Mouse (Mus musculus) testis, adult 2 months (tissue): ENCODE results near the gene Kxd1. TPM values are rescaled to one million over a fixed set of nuclear protein-coding genes. Genes with fewer than 3 reads are reported as not detected.

Source experiments
- H3K27ac ChIP-seq: fragments of 200-500 bp; 2 replicates; pipeline ENCODE4 v1.5.1; 2012; ENCODE audit warnings: low read depth, low read length; ENCODE audit not compliant: control insufficient read depth, insufficient read depth
- H3K27me3 ChIP-seq: fragments of 200-500 bp; 2 replicates; pipeline ENCODE4 v1.6.1; 2012; ENCODE audit warnings: mild to moderate bottlenecking, low read length, moderate library complexity; ENCODE audit not compliant: control insufficient read depth, insufficient read depth
- H3K36me3 ChIP-seq: fragments of 200-500 bp; 2 replicates; pipeline ENCODE4 v1.6.1; 2012; ENCODE audit warnings: mild to moderate bottlenecking, low read length; ENCODE audit not compliant: control insufficient read depth, insufficient read depth
- H3K4me1 ChIP-seq: fragments of 200-500 bp; 2 replicates; pipeline ENCODE4 v1.6.1; 2012; ENCODE audit warnings: low read length; ENCODE audit not compliant: control insufficient read depth, insufficient read depth
- H3K4me3 ChIP-seq: fragments of 200-500 bp; 2 replicates; pipeline ENCODE4 v1.5.1; 2012; ENCODE audit warnings: low read depth, mild to moderate bottlenecking, low read length, moderate library complexity, mixed read lengths; ENCODE audit not compliant: control insufficient read depth
- CTCF ChIP-seq: fragments of 200-500 bp; IDR thresholded peaks from 2 replicates; pipeline ENCODE4 v1.5.1; 2012; ENCODE audit warnings: low read depth, mild to moderate bottlenecking, inconsistent platforms, low read length, moderate library complexity; ENCODE audit not compliant: control insufficient read depth, insufficient read depth, insufficient replicate concordance
- POLR2A ChIP-seq: fragments of 200-500 bp; IDR thresholded peaks from 2 replicates; pipeline ENCODE4 v1.6.1; 2012; ENCODE audit warnings: low read depth, mild to moderate bottlenecking, inconsistent platforms, low read length, moderate library complexity; ENCODE audit not compliant: control insufficient read depth
- polyA plus RNA-seq: library from polyadenylated mRNA; depleted of rRNA; stranded (reverse); fragments of >200 nt; gene quantifications from 2 replicates; pipeline ENCODE4 v1.2.3, GENCODE M21; 2012

Kxd1 gene
- polyA plus RNA-seq, 1 experiment = 77.9 TPM

- H3K36me3 ChIP-seq = no peaks in the 10 kb centered on the region
- H3K4me3 ChIP-seq = no peak overlapping the region
- no peak for TF ChIP-seq POLR2A
- H3K27me3 ChIP-seq = no peaks in the 10 kb centered on the region
- H3K4me1 ChIP-seq = peaks cover 2% of the 10 kb centered on the region
- H3K27ac ChIP-seq = no peak overlapping the region
Observed at GRCm38 (mm10) chr8:70468733-70469132, 59.0 kb downstream of the Kxd1 start.

- no peak overlapping the region for H3K4me3 ChIP-seq
- no peak for TF ChIP-seq POLR2A
- no peak for TF ChIP-seq CTCF
- peaks cover 2% of the 10 kb centered on the region for H3K4me1 ChIP-seq
- no peaks in the 10 kb centered on the region for H3K36me3 ChIP-seq
- no peak overlapping the region for H3K27ac ChIP-seq
- H3K27me3 ChIP-seq = no peaks in the 10 kb centered on the region
Observed at GRCm38 (mm10) chr8:70467907-70468306, 59.8 kb downstream of the Kxd1 start.

- no peak for TF ChIP-seq POLR2A
- no peak for TF ChIP-seq CTCF
- no peaks in the 10 kb centered on the region for H3K27me3 ChIP-seq
- H3K4me3 ChIP-seq = no peak overlapping the region
- peak overlapping the region; percentile 39; the same call in 1 of the 2 replicates for H3K27ac ChIP-seq
- no peaks in the 10 kb centered on the region for H3K36me3 ChIP-seq
- peaks cover 4% of the 10 kb centered on the region for H3K4me1 ChIP-seq
Observed at GRCm38 (mm10) chr8:70467229-70467725, 60.5 kb downstream of the Kxd1 start.

GRCm38 (mm10) chr8:70466771-70467170 lies 61.0 kb downstream of the Kxd1 start:
- no peaks in the 10 kb centered on the region for H3K36me3 ChIP-seq
- peaks cover 9% of the 10 kb centered on the region for H3K4me1 ChIP-seq
- H3K4me3 ChIP-seq = no peak overlapping the region
- H3K27me3 ChIP-seq = no peaks in the 10 kb centered on the region
- TF ChIP-seq POLR2A (no peak), CTCF (no peak)
- peak overlapping the region; percentile 62; the same call in 1 of the 2 replicates for H3K27ac ChIP-seq

GRCm38 (mm10) chr8:70466305-70466704 lies 61.5 kb downstream of the Kxd1 start:
- Histone ChIP-seq H3K36me3 (no peaks in the 10 kb centered on the region), H3K4me3 (no peak overlapping the region), H3K4me1 (peaks cover 13% of the 10 kb centered on the region), H3K27me3 (no peaks in the 10 kb centered on the region), H3K27ac (peak overlapping the region; percentile 62; the same call in 1 of the 2 replicates)
- no peak for TF ChIP-seq CTCF
- TF ChIP-seq POLR2A = no peak

- TF ChIP-seq CTCF (no peak), POLR2A (no peak; the same call in 1 of the 2 replicates)
- Histone ChIP-seq H3K27me3 (no peaks in the 10 kb centered on the region), H3K27ac (0 out of 2 replicates have a peak overlapping the region, but pooled peaks have one; percentile 56), H3K4me1 (peaks cover 13% of the 10 kb centered on the region), H3K36me3 (no peaks in the 10 kb centered on the region), H3K4me3 (no peak overlapping the region)
Observed at GRCm38 (mm10) chr8:70465701-70466100, 62.1 kb downstream of the Kxd1 start.

GRCm38 (mm10) chr8:70464162-70464561 lies 63.6 kb downstream of the Kxd1 start:
- Histone ChIP-seq H3K27me3 (no peaks in the 10 kb centered on the region), H3K27ac (no peak overlapping the region), H3K4me1 (peaks cover 11% of the 10 kb centered on the region), H3K36me3 (no peaks in the 10 kb centered on the region), H3K4me3 (no peak overlapping the region)
- TF ChIP-seq CTCF (no peak), POLR2A (no peak)

- TF ChIP-seq CTCF (no peak), POLR2A (no peak)
- Histone ChIP-seq H3K4me3 (no peak overlapping the region), H3K36me3 (no peaks in the 10 kb centered on the region), H3K27me3 (no peaks in the 10 kb centered on the region), H3K4me1 (peaks cover 11% of the 10 kb centered on the region), H3K27ac (no peak overlapping the region)
Observed at GRCm38 (mm10) chr8:70463306-70463705, 64.5 kb downstream of the Kxd1 start.
